Mouse (Mus musculus) heart, postnatal 0 days (tissue): ENCODE data around the gene Syn2. TPM values are rescaled to one million over a fixed set of nuclear protein-coding genes. Genes with fewer than 3 reads are reported as not detected.
A peak's percentile ranks its signal among the peaks of the same experiment; 100 is the strongest.

Source experiments
- ATAC-seq: fragments of 200-750 bp; cut with Nextera tagmentation; 2 replicates; pipeline ENCODE4 v1.8.0; 2017; ENCODE audit warnings: low read depth, moderate number of reproducible peaks, moderate library complexity; ENCODE audit not compliant: insufficient read depth
- DNase-seq: peaks from one replicate; pipeline ENCODE4 v3.0.0-alpha.2; 2016; ENCODE audit warnings: low spot score
- H3K27ac ChIP-seq: fragments of 300-500 bp; sonication (generic); 2 replicates; pipeline ENCODE4 v1.5.1; 2014; ENCODE audit warnings: low read depth, mild to moderate bottlenecking
- H3K27me3 ChIP-seq: fragments of 300-500 bp; sonication (generic); 2 replicates; pipeline ENCODE4 v1.6.1; 2014; ENCODE audit warnings: low read length, mixed read lengths; ENCODE audit not compliant: control insufficient read depth, insufficient read depth
- H3K36me3 ChIP-seq: fragments of 300-500 bp; sonication (generic); replicated peaks from 2 replicates; pipeline ENCODE4 v1.6.1; 2014; ENCODE audit warnings: low read length, mixed read lengths; ENCODE audit not compliant: control insufficient read depth, insufficient read depth
- H3K4me1 ChIP-seq: fragments of 300-500 bp; sonication (generic); 2 replicates; pipeline ENCODE4 v1.6.1; 2014; ENCODE audit warnings: antibody characterized with exemption; ENCODE audit not compliant: control insufficient read depth, insufficient read depth
- H3K4me2 ChIP-seq: fragments of 300-500 bp; sonication (generic); 2 replicates; pipeline ENCODE4 v1.6.1; 2014; ENCODE audit warnings: low read depth, mild to moderate bottlenecking, low read length, moderate library complexity
- H3K4me3 ChIP-seq: fragments of 300-500 bp; sonication (generic); 2 replicates; pipeline ENCODE4 v1.5.1; 2014; ENCODE audit warnings: low read depth, low read length
- H3K9ac ChIP-seq: fragments of 300-500 bp; sonication (generic); replicated peaks from 2 replicates; pipeline ENCODE4 v1.6.1; 2014; ENCODE audit warnings: low read depth, low read length, mixed read lengths
- H3K9me3 ChIP-seq: fragments of 300-500 bp; sonication (generic); replicated peaks from 2 replicates; pipeline ENCODE4 v1.6.1; 2016; ENCODE audit warnings: low read length; ENCODE audit not compliant: control insufficient read depth
- CTCF ChIP-seq: IDR thresholded peaks from 2 replicates; pipeline ENCODE4 v1.5.1; 2016; ENCODE audit warnings: antibody characterized with exemption, control low read depth, low read depth
- EP300 ChIP-seq: IDR thresholded peaks from 2 replicates; pipeline ENCODE4 v1.6.1; 2016; ENCODE audit warnings: antibody characterized with exemption, low read depth
- WGBS: fragments of 180-500 bp; shearing (Covaris S2); extraction: QIAGEN DNeasy Blood & Tissue Kit; methylation state at CpG from one replicate; pipeline ENCODE4 v1.1.7; 2014; 5-methylcytosine and 5-hydroxymethylcytosine counted together
- polyA plus RNA-seq: library from polyadenylated mRNA; unstranded; fragments of >200 nt; fragmentation: Nextera tagmentation; extraction: Ambion mirVana; gene quantifications from 2 replicates; pipeline ENCODE4 v1.2.1, GENCODE M21; 2015
- total RNA-seq: library from RNA; depleted of rRNA; stranded (reverse); fragments of >200 nt; gene quantifications from 2 replicates; pipeline ENCODE4 v1.2.3, GENCODE M21; 2014; ENCODE audit warnings: low replicate concordance

Gene Syn2
- total and polyA plus RNA-seq, 2 experiments from 2014 or later: 1.1 to 1.9 TPM

DNA sequence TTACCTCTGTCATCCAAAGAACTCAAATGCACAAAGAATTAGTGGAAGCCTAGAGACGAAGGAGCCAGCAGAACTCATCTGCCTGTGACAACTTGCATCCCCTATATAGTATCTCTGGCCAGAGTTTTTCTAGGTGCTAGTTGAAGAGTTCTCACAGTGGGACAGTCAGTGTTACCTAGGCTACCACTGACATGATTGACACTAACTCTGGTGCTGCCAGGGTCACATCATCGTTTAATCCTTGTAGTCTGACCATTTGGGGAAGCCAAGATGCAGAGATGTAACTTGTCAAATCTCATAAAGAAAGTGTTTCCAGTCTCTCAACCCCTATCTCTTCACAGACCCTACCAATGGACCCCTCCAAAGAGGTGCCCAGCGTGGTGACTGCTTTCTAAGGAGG, 136.6 kb downstream of the Syn2 start:
- peaks cover 19% of the 10 kb centered on the region for H3K27me3 ChIP-seq
- TF ChIP-seq CTCF: no peak
- no peak for TF ChIP-seq EP300
- H3K9ac ChIP-seq: no peak overlapping the region
- no peaks in the 10 kb centered on the region for H3K9me3 ChIP-seq
- H3K36me3 ChIP-seq: no peaks in the 10 kb centered on the region
- ATAC-seq (no peak), DNase-seq (no peak)
- 48% methylated on average over 3 of the region's 3 CpGs for WGBS
- H3K4me1 ChIP-seq: peaks cover 9% of the 10 kb centered on the region; the same call in 1 of the 2 replicates
- no peak overlapping the region for H3K4me3 ChIP-seq
- peak overlapping the region; percentile 11; the same call in 1 of the 2 replicates for H3K27ac ChIP-seq
- no peak overlapping the region for H3K4me2 ChIP-seq

DNA sequence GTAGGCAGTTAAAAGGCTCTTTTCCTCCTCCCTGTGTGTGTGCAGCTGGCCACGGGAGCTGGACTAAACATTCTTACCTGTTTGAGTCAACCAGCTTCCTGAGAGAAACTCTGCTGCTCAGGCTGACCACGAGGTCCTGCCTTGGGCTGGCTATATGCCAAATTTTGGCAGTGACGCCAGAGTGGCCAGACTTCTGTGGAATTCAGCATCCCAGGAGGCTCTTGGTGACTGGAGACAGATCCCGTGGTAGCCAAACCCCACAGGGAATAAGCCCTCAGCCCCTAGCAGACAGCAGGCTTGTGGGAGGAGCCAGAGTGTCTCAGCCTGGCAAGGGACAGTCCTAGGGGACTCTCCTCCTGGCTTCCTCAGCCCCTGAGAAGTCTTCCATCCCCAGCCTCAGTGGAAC, 137.2 kb downstream of the Syn2 start:
- WGBS: 6% methylated on average over 4 of the region's 4 CpGs
- Histone ChIP-seq H3K4me3 (no peak overlapping the region), H3K4me2 (no peak overlapping the region), H3K9ac (no peak overlapping the region), H3K9me3 (no peaks in the 10 kb centered on the region), H3K36me3 (no peaks in the 10 kb centered on the region), H3K27ac (peak overlapping the region; percentile 40; the same call in 1 of the 2 replicates), H3K4me1 (peaks cover 9% of the 10 kb centered on the region; the same call in 1 of the 2 replicates), H3K27me3 (peaks cover 14% of the 10 kb centered on the region)
- DNase-seq: peak; percentile 64
- peak; percentile 67; the same call in 1 of the 2 replicates for ATAC-seq
- TF ChIP-seq EP300 (no peak), CTCF (no peak)

DNA sequence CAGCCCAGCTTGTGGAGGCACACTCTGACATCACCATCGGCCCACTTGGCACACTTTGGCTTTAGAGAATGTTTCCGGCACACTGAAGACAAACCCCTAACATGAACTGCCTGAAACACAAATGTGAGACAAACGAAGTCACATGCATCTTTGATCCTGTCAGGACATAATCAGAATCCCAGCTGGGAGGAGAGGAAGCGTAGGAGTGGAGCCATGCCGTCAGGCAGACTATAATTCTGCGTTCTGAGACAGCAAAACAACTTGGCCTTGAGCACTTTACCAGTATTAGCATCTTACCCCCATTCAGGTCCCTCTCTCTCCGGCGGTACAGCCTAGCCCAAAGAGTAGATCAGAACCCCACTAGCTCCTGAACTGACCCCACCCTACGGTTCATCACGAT, 138.6 kb downstream of the Syn2 start:
- ATAC-seq (peak; percentile 35), DNase-seq (no peak)
- Histone ChIP-seq H3K4me1 (peaks cover 9% of the 10 kb centered on the region; the same call in 1 of the 2 replicates), H3K9me3 (no peaks in the 10 kb centered on the region), H3K27ac (peak overlapping the region; percentile 65), H3K4me2 (no peak overlapping the region), H3K27me3 (0 out of 2 replicates have a peak, but pooled peaks cover 7% of the 10 kb centered on the region), H3K36me3 (no peaks in the 10 kb centered on the region), H3K9ac (no peak overlapping the region), H3K4me3 (no peak overlapping the region)
- TF ChIP-seq EP300 (peak; percentile 70; the same call in 1 of the 2 replicates), CTCF (no peak)
- WGBS: 75% methylated on average over 10 of the region's 10 CpGs

DNA sequence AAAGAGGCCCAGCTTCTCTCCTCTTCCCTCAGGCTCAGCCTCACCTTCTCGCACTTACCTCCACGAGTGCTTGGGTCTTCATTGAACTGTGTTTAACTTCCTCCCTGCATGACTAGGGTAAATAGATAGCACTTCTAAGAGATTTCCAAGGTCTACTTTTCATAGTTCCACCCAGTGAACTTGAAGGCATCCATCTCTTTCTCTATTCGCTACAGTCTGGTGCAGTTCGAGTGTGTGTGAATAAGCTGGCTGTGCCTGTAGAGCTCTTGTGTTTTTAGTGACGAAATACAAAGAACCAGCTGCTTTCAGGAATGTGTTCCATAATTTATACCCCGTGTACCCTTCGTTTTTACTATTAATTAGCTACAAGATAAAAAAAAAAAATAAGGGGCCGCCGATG, 140.0 kb downstream of the Syn2 start:
- Histone ChIP-seq H3K36me3 (no peaks in the 10 kb centered on the region), H3K27me3 (0 out of 2 replicates have a peak, but pooled peaks cover under 1% of the 10 kb centered on the region), H3K4me1 (peaks cover 9% of the 10 kb centered on the region; the same call in 1 of the 2 replicates), H3K4me2 (no peak overlapping the region), H3K9me3 (no peaks in the 10 kb centered on the region), H3K9ac (no peak overlapping the region), H3K4me3 (no peak overlapping the region), H3K27ac (no peak overlapping the region)
- ATAC-seq (no peak), DNase-seq (no peak)
- 74% methylated on average over 9 of the region's 9 CpGs for WGBS
- no peak for TF ChIP-seq CTCF
- no peak for TF ChIP-seq EP300

DNA sequence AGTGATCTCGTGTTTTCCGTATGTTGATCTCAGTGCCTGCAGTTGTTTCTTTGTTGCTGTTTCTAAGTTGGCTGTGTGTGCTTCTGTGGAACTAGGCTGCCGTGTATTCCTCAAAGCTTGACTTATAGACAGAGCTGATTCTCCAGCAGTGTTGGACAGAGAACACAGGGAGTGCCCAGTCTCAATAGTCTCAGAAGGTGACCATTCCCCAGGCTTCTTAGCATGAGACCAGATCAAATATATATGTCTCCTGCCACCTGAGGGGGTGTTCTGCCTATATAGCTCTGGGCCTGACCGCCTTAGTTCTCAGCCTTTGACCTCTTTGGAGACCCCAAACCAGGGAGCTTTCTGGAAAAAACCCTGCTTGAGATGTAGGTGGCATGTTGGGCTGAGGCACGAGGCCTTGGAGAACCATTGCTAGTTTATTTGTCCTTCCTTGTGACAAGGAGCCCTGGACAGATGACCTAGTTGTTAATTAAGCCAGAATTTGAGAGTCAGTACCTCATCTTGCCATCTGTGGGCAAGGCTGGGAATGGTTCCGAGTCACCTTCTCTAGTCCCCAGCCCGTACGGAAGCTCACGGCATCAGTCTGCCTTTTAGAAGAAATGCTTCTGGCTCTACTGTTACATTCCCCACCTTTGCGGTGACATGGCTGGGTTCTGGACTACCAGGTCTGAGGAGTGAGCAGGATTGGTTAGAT, 140.6 kb downstream of the Syn2 start:
- ATAC-seq: no peak
- no peak for DNase-seq
- no peak overlapping the region for H3K4me2 ChIP-seq
- H3K9ac ChIP-seq: no peak overlapping the region
- WGBS: 89% methylated on average over 10 of the region's 10 CpGs
- H3K9me3 ChIP-seq: no peaks in the 10 kb centered on the region
- H3K27me3 ChIP-seq: no peaks in the 10 kb centered on the region
- H3K36me3 ChIP-seq: no peaks in the 10 kb centered on the region
- TF ChIP-seq CTCF (no peak), EP300 (no peak)
- H3K4me3 ChIP-seq: no peak overlapping the region
- peaks cover 9% of the 10 kb centered on the region; the same call in 1 of the 2 replicates for H3K4me1 ChIP-seq
- H3K27ac ChIP-seq: no peak overlapping the region

DNA sequence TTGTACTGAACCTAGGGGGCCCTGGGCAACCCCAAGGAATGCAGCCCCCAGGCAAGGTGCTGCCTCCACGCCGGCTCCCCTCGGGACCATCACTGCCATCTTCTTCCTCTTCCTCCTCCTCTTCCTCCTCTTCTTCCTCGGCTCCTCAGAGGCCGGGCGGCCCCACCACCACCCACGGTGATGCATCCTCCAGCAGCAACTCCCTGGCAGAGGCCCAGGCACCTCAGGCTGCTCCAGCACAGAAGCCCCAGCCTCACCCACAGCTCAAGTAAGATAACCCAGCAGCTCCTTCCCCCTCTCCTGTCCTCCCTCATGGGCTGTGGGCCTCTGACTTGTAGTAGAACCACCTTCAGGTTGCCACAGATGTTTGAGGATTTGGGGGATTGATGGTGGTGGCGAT, 143.4 kb downstream of the Syn2 start:
- no peak for TF ChIP-seq EP300
- no peak for TF ChIP-seq CTCF
- H3K27ac ChIP-seq: no peak overlapping the region
- no peaks in the 10 kb centered on the region for H3K4me1 ChIP-seq
- no peak for ATAC-seq
- 68% methylated on average over 8 of the region's 8 CpGs for WGBS
- H3K36me3 ChIP-seq: no peaks in the 10 kb centered on the region
- no peak overlapping the region for H3K9ac ChIP-seq
- no peaks in the 10 kb centered on the region for H3K9me3 ChIP-seq
- no peaks in the 10 kb centered on the region for H3K27me3 ChIP-seq
- no peak for DNase-seq
- H3K4me2 ChIP-seq: no peak overlapping the region
- H3K4me3 ChIP-seq: no peak overlapping the region
